Mouse (Mus musculus): ENCODE results near the gene Pih1d1.

The Pih1d1 gene

GRCm38 (mm10) chr7:45126147-45126843 is 27.8 kb upstream of the Pih1d1 start:
- CTCF ChIA-PET = interaction anchor here (0.7 kb wide), 1 partner anchor 127 kb away, joined by 5 read pairs; no protein-coding TSS in a partner anchor

DNA sequence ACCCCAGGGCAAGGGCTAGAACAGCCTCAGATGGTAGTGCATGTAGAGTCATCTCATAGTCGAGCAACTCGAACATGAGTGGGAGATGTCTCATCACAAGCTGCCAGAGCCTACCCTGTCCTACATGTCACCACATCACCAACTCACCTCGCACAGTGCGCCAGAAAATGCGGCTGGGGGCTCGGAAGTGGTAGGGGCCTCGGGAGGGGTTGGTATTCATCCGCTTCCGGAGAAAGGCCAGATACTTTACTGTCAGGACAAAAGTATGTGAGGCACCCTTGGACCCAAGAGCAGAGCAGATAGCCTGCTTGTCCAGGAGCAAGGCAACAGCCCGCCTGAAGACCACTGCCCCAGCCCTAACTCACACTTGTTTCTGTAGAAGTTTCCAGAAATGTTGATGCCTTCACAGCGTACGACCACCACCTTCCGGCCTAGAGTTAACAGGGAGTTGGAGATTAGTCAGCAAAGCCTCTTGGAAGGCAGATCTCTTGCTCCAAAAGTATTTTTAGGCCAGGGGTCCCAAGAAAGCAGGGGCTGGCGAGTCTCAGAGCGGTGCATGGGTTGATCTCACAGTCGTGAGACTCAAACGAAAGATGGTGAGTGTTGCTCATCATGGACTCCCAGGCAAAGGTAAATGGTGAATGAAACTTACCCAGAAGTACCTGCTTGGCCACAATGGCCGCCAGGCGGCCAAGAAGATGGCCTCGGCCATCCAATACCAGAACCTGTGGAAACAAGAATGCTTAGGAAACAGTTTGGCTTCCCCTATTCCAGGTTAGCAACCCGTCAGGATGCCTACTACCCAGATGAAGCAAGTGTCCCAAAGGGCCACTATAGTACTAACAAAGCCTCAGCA is 27.0 kb upstream of the Pih1d1 start:
- CTCF ChIA-PET = interaction anchor here (0.7 kb wide), 1 partner anchor 128 kb away, joined by 5 read pairs; no protein-coding TSS in a partner anchor

DNA sequence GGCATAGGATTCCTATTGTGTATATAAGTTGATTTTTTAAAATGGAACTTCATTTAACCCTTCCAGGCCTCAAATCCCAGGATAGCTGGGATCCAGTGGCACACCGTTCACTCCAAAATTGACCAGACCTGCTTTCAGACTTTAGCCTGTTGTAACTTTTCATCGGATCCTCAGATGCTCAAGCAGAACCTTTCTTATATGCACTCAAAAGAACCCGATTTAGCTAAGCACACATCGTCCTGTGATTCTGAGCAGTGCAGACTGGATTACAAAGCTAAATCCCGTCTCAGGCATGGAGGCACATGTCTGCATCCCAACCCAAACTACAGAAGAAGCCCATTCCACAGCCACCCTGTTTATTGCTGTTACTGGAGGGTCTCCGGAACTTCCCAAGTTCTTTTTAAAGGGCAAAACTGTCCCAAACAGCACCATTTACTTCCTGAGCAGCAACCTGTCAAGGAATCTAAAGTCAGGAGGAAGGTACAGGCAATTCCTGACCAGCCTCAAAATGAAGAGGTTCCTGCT is 26.3 kb upstream of the Pih1d1 start:
- CTCF ChIA-PET = no interaction called here

DNA sequence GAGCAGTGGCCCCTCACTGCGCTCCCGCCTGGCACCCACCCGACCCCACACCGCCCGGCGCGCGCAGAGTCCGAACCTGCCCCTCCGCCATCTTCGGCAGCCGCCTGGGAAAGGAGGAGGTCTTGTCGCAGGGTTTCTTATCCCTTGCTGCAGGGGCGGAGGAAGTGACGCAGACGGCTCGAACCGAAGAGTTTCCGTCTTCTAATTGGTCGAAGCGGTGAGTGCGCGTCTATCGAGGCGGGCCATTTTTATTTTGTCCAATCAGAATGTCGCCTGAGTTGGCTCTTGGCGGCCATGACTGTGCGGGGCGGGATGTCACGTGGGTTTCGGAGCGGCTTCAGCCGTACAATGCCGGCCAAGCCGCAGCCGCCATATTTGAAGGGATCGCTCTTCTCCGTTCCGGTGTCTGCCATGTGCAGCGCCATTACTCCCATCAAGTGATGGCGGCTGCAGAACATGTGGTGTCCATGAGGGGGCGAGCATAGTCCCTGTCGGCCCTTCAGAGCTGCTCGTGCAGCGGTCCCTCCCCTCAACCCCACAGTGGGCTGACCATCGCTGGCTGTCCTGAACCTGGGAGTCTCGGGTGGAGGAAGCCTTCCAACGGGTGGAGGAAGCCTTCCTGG is 25.4 kb upstream of the Pih1d1 start, which contains the start of gene Rpl13a:
TSS of gene Rpl13a (minus strand) at position 138 of the 623 bp plus-strand sequence.
- CTCF ChIA-PET = interaction anchor here (0.6 kb wide), 1 partner anchor 22 kb away, joined by 4 read pairs; no protein-coding TSS in a partner anchor

DNA sequence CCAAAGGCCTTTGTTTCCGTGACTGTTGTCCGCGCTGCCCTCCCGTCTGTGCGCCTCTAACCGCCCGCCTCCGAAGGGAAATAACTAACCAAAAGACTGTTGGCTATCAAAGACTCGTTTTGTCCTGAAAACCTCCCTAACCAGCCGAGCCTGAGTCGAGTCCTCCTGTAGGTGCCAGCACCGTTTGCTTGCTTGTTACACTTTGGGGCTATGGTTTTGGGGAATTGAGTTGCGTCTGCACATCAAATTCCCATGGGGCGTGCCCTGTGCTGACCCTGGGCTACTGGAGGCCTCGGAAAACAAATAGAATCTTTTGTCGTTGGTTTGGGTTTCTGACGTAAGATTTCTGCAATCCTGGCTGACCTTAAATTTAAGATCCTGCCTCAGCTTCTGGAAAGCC is 24.8 kb upstream of the Pih1d1 start:
- CTCF ChIA-PET = interaction anchor here (0.6 kb wide), 1 partner anchor 21 kb away, joined by 4 read pairs; no protein-coding TSS in a partner anchor

GRCm38 (mm10) chr7:45129776-45130512 is 24.2 kb upstream of the Pih1d1 start:
- CTCF ChIA-PET = interaction anchor here (0.8 to 0.9 kb wide), 2 partner anchors 49 to 96 kb away, joined by 3 read pairs; no protein-coding TSS in a partner anchor

DNA sequence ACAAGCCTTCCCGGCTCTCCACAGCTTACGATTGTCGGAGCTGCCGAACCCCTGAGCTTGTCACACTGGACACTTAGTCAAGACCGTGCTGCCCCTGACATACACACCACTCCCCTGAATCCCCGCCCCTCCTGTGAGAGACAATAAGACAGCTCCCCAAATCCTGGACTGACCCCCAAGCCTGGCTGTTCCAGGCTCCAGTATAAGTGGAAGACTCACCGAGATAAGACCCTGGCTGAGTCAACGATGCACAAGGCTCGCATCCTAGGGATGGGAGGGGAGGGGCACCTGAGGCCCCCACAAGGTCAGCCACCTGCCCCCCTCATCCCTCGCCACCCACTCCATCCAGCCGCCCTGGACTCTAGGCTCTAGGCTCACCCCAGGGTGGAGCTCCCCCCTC is 22.3 kb upstream of the Pih1d1 start:
- CTCF ChIA-PET = interaction anchor here (0.7 kb wide), 1 partner anchor 46 kb away, joined by 4 read pairs; no protein-coding TSS in a partner anchor

DNA sequence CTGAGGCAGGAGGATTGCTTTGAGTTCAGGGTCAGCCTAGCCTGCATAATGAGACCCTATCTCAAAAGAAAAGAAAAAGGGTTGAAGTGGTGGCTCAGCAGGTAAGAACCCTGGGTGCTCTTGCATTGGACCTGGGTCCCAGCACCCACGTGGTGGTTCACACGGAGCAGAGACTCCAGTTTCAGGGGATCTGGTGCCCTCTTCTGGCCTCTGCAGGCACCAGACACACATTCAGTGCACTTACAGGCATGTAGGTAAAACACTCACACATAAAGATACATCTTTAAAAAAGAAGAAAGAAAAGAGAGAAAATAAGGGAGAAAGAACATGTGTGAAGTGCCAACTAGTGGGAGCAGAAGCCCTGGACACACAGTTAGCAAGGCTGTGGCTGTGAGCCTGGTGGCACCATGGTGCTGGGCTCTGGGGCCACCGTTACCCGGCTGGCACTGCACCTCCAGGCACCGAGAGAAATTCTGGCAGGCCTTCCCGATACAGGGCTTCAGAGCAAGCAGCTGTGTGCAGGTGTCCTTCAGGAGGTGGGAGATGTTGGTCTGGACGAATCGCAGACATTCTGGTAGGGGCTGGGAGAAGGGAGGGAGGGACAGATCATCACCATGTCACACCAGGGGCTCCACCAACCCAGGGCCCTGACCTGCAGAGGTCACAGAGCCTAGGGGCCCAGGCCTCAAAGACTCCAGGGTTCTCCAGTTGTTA is 20.5 kb upstream of the Pih1d1 start:
- CTCF ChIA-PET = interaction anchor here (0.6 kb wide), 2 partner anchors 53 to 216 kb away, joined by 3 to 4 read pairs; no protein-coding TSS in a partner anchor

DNA sequence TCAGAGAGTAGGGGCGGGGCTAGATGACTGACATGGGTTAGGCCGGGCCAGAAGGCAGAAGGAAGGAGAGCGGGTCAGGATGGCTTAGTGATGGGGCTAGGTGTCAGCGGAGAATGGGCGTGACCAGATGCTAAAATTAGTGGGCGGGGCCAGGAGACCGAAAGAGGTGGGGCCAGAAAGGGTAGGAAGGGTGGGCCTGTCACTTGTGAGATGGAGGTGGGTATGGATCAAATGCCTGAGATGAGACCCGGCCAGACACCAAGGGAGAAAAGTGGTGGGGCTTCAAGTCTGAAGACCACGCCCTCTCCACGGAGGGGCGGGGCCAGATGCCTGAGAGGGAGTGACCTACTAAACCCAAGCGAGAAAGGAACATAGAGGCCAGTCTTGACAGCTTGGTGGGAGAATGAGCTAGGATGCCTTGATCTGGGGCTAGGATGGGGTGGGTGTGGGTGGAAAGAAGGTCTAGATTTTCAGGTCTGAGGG is 19.5 kb upstream of the Pih1d1 start:
- CTCF ChIA-PET = no interaction called here

GRCm38 (mm10) chr7:45135370-45135769 is 18.7 kb upstream of the Pih1d1 start:
- CTCF ChIA-PET = no interaction called here

DNA sequence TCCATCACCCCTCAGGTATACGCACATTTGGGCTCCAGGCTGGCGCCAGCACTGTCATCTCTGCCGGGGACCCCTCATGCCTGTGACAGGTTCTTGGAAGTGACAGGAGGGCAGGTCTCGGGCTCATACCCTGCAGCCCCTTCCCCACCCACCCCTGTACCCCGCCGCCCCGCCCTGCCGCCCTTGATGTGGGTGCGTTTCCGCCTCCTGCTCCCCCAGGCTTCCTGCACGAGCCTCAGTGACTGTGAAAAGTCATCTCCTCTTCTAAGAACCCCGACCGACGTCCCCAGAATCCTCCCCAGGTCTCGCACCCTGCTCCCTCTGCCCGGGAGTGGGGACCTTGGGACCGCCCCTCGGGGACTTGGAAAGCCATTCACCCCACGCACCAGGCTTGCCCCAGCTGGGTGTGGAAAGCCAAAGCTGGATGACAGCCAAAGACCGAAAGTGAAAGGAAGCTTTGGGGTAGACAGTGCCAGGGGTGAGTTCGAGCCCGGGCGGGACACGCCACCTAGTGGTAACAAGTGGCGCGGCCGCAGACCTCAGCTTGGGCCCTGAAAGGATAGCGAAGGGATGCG is 18.0 kb upstream of the Pih1d1 start, which contains the start of the genes Gm45713 and Flt3l:
TSS of gene Gm45713 (minus strand) at position 239 of the 575 bp plus-strand sequence.
TSS of gene Flt3l (minus strand) at position 440 of the 575 bp plus-strand sequence.
- CTCF ChIA-PET = interaction anchor here (0.7 to 1.5 kb wide), 3 partner anchors 14 to 59 kb away, joined by 3 to 19 read pairs (median 4); no protein-coding TSS in a partner anchor

DNA sequence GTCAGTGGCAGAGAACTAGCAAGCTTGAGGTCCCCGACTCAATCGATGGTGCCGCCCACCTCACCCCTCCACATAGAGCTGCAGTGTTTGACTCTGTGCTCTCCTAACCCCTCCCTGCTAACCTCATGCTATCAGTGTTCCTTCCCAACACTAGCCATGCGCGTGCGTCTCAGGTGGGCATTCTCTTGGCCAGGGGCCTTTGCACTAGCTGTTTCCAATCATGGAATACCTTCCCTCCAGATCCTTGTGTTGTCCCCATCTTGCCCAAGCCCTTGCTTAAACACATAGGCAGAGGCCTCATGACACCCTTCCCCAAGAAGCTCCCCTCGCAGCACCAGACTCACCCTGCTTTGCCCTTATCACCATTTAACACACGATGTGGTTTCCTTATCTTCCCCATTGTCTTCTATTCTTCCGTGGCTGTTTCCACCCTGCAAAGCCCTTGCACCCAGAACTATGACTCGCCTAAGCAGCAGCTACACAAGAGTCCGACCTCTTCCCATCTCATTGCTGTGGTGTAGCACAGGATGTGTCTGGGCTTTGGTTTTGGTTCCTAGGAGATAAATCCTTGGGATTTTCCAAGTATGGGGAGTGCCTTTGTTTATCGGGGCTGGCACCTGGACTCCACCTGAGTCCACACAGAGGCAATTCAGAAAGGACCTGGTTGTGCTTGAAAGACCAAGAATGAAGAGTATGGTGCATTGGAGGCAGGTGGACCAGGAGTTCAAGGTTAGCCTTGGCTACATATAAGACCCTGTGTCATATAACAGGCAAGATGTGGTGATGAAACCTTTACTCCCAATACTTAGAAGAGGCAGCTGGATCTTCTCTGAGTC is 16.7 kb upstream of the Pih1d1 start:
- CTCF ChIA-PET = interaction anchor here (0.5 to 1.5 kb wide), 5 partner anchors 30 to 1253 kb away, joined by 3 to 19 read pairs (median 3); no protein-coding TSS in a partner anchor

GRCm38 (mm10) chr7:45138403-45138802 is 15.7 kb upstream of the Pih1d1 start:
- CTCF ChIA-PET = interaction anchor here (0.5 to 0.7 kb wide), 2 partner anchors 46 to 278 kb away, joined by 3 read pairs; partner anchors contain the start of gene Rcn3

- CTCF ChIA-PET = interaction anchor here (0.7 kb wide), 2 partner anchors 14 to 112 kb away, joined by 4 read pairs; no protein-coding TSS in a partner anchor
Observed at GRCm38 (mm10) chr7:45139904-45140723, 14.0 kb upstream of the Pih1d1 start.

- CTCF ChIA-PET = no interaction called here
Observed at GRCm38 (mm10) chr7:45141319-45141718, 12.8 kb upstream of the Pih1d1 start.

GRCm38 (mm10) chr7:45141914-45142313 is 12.2 kb upstream of the Pih1d1 start:
- CTCF ChIA-PET = no interaction called here
